Mouse (Mus musculus) hindbrain, embryonic 12.5 days (tissue): ENCODE results near the gene Reg2. TPM values are rescaled to one million over a fixed set of nuclear protein-coding genes. Genes with fewer than 3 reads are reported as not detected.

Experiments
- polyA plus RNA-seq: library from polyadenylated mRNA; unstranded; fragments of >200 nt; fragmentation: Nextera tagmentation; extraction: Ambion mirVana; gene quantifications from 2 replicates; pipeline ENCODE4 v1.2.1, GENCODE M21; 2016

Reg2 gene
- polyA plus RNA-seq, 1 experiment from 2014 or later = not detected

Other genes starting within 250 kb of the Reg2 start
- gene Reg3b, start 25.0 kb upstream of the Reg2 start, polyA plus RNA-seq = not detected in 2 replicates
- gene Reg3d, start 16.8 kb upstream of the Reg2 start, polyA plus RNA-seq = not detected in 2 replicates
- gene Reg3a, start 14.9 kb upstream of the Reg2 start, polyA plus RNA-seq = not detected in 2 replicates
- gene Reg1, start 27.1 kb downstream of the Reg2 start, polyA plus RNA-seq = not detected in 2 replicates
- not detected in 2 replicates for gene Reg3g, start 73.2 kb downstream of the Reg2 start, polyA plus RNA-seq